Mouse (Mus musculus): ENCODE results near the gene Nras.

- no peak for TF ChIP-seq CTCF (IDR thresholded peaks at IDR 0.05; ENCODE audit: borderline replicate concordance, insufficient read depth, low read length)
- no peak for TF ChIP-seq POLR2A (IDR thresholded peaks at IDR 0.05; ENCODE audit: low read depth, low read length)
Measured at GRCm38 (mm10) chr3:103099667-103100066, 41.6 kb downstream of the Nras start.

Data from embryonic fibroblast, embryonic 13.5 days (primary cell).